Comparison of ENCODE assay signal across 12 mouse cellular contexts in genomic region chr2:166175552-166176136, GRCm38 (mm10). TPM values are rescaled to one million over a fixed set of nuclear protein-coding genes. Genes with fewer than 3 reads are reported as not detected.
A peak's percentile ranks its signal among the peaks of the same experiment; 100 is the strongest.
DNase-seq lines count a peak whose midpoint lies in the region; ATAC-seq lines count a peak whose summit lies in the region.
"Had no signal": no experiment of that assay in that cellular context is flagged by ENCODE, and none has a peak within 500 bp of the region (broad histone marks: within the 10 kb centered on the region; RNA-seq: fewer than 3 reads in every experiment).

No protein-coding gene starts in this region.

- H3K27ac ChIP-seq in midbrain, embryonic 14.5 days (replicated peaks; ENCODE audit: low read depth, low read length): peak overlapping the region; percentile 13; the same call in 1 of the 2 replicates
- no peak overlapping the region; the same call in 1 of the 2 replicates for H3K27ac ChIP-seq in midbrain, embryonic 11.5 days (ENCODE audit: low read depth, low read length)
- H3K27ac ChIP-seq in limb, embryonic 10.5 days: peak overlapping the region; percentile 80
- H3K27ac ChIP-seq: liver, embryonic 13.5 days had no signal

- H3K36me3 ChIP-seq in midbrain, embryonic 14.5 days (ENCODE audit: control insufficient read depth, insufficient read depth, low read length): no peaks in the 10 kb centered on the region
- H3K36me3 ChIP-seq in midbrain, embryonic 11.5 days (ENCODE audit: control insufficient read depth, insufficient read depth, low read length): no peaks in the 10 kb centered on the region
- H3K36me3 ChIP-seq in limb, embryonic 10.5 days: no peaks in the 10 kb centered on the region
- H3K36me3 ChIP-seq: liver, embryonic 13.5 days had no signal

- no peaks in the 10 kb centered on the region for H3K9me3 ChIP-seq in midbrain, embryonic 14.5 days (ENCODE audit: control insufficient read depth, low read length)
- no peaks in the 10 kb centered on the region for H3K9me3 ChIP-seq in midbrain, embryonic 11.5 days (ENCODE audit: control insufficient read depth, low read length)
- H3K9me3 ChIP-seq in limb, embryonic 10.5 days (replicated peaks): no peaks in the 10 kb centered on the region
- H3K9me3 ChIP-seq: liver, embryonic 13.5 days had no signal

- H3K4me3 ChIP-seq in midbrain, embryonic 14.5 days (replicated peaks; ENCODE audit: low read depth, low read length): no peak overlapping the region
- H3K4me3 ChIP-seq in midbrain, embryonic 11.5 days (ENCODE audit: low read depth, low read length): no peak overlapping the region
- H3K4me3 ChIP-seq in limb, embryonic 10.5 days: no peak overlapping the region
- H3K4me3 ChIP-seq: liver, embryonic 13.5 days had no signal

- 63% methylated on average over 8 of the region's 8 CpGs for WGBS in midbrain, embryonic 14.5 days
- WGBS in midbrain, embryonic 11.5 days: 56% methylated on average over 8 of the region's 8 CpGs
- WGBS in limb, embryonic 10.5 days: 58% methylated on average over 8 of the region's 8 CpGs

- peak; percentile 94 for DNase-seq in heart, adult 11 months
- DNase-seq in heart, postnatal 25 days (ENCODE audit: low spot score): no peak
- DNase-seq in midbrain, embryonic 14.5 days: no peak
- no peak for DNase-seq in midbrain, embryonic 11.5 days (ENCODE audit: low spot score, missing footprints)
- DNase-seq in limb, embryonic 10.5 days (ENCODE audit: low spot score): no peak
- DNase-seq in right cerebral cortex, postnatal 10 days (ENCODE audit: low spot score in 2 of 2): no peak
- no peak for DNase-seq in c-Kit-positive CD71-positive TER-119-positive erythroid progenitor cells, embryonic 14.5 days (ENCODE audit: low spot score)
- no peak for DNase-seq in adrenal gland, adult 2 months
- DNase-seq: adrenal gland, postnatal 25 days; cerebellum, adult 18-20 months; kidney, postnatal 14 days; liver, embryonic 13.5 days had no signal

- intact Hi-C loops in heart, postnatal 25 days (cut with DNase I): no loop called here

- no peak overlapping the region for H3K9ac ChIP-seq in midbrain, embryonic 14.5 days (replicated peaks; ENCODE audit: low read length)
- H3K9ac ChIP-seq in midbrain, embryonic 11.5 days (ENCODE audit: low read length): no peak overlapping the region
- H3K9ac ChIP-seq: liver, embryonic 13.5 days had no signal

- H3K27me3 ChIP-seq in midbrain, embryonic 14.5 days (ENCODE audit: control insufficient read depth, insufficient read depth, low read length): peaks cover 9% of the 10 kb centered on the region
- peaks cover 2% of the 10 kb centered on the region for H3K27me3 ChIP-seq in midbrain, embryonic 11.5 days (ENCODE audit: control insufficient read depth, insufficient read depth, low read length)
- H3K27me3 ChIP-seq in limb, embryonic 10.5 days (ENCODE audit: low read depth, poor library complexity, severe bottlenecking): no peaks in the 10 kb centered on the region
- H3K27me3 ChIP-seq: liver, embryonic 13.5 days had no signal

- H3K4me1 ChIP-seq in midbrain, embryonic 14.5 days (ENCODE audit: control insufficient read depth, insufficient read depth, low read length): peaks cover 20% of the 10 kb centered on the region
- peaks cover 23% of the 10 kb centered on the region for H3K4me1 ChIP-seq in midbrain, embryonic 11.5 days (ENCODE audit: control insufficient read depth, insufficient read depth, low read length)
- peaks cover 89% of the 10 kb centered on the region for H3K4me1 ChIP-seq in limb, embryonic 10.5 days

- 0 out of 2 replicates have a peak overlapping the region, but pooled peaks have one; percentile 2 for H3K4me2 ChIP-seq in midbrain, embryonic 14.5 days (ENCODE audit: low read length)
- no peak overlapping the region for H3K4me2 ChIP-seq in midbrain, embryonic 11.5 days
- H3K4me2 ChIP-seq: liver, embryonic 13.5 days had no signal

- ATAC-seq in midbrain, embryonic 14.5 days (ENCODE audit: low FRiP score, low TSS enrichment): no peak
- no peak for ATAC-seq in midbrain, embryonic 11.5 days (ENCODE audit: low FRiP score)

RNA-seq across cellular contexts. Expression of gene Sulf2, which starts 20.2 kb away (rescaled TPM):
- total RNA-seq in heart, postnatal 25 days (2021): 10 to 100 TPM; 48.7 to 54.3 TPM
- 90.9 and 93.8 TPM in 2 replicates for polyA plus RNA-seq in midbrain, embryonic 14.5 days (2014; fragmentation: Nextera tagmentation; extraction: Ambion mirVana)
- 84.5 and 87.6 TPM in 2 replicates for polyA plus RNA-seq in midbrain, embryonic 11.5 days (2014; fragmentation: Nextera tagmentation; extraction: Ambion mirVana)
- polyA plus RNA-seq in limb, embryonic 10.5 days (2016; fragmentation: Nextera tagmentation; extraction: Ambion mirVana): 157 and 188 TPM in 2 replicates
- 100 to 1,000 TPM in 1 of 2 experiments, 10 to 100 TPM in 1; 56.3 to 119 TPM for total RNA-seq in adrenal gland, adult 2 months (2021)
- 36.8 and 65.7 TPM in 2 replicates for polyA plus RNA-seq in adrenal gland, adult 2 months (2012; rRNA removed)
